Mouse (Mus musculus): Measurements from ENCODE around the gene Acoxl.

- TF ChIP-seq CTCF (IDR thresholded peaks at IDR 0.05; ENCODE audit: borderline replicate concordance, insufficient read depth, low read length) (no peak), POLR2A (IDR thresholded peaks at IDR 0.05; ENCODE audit: low read depth, low read length) (no peak)
These were observed 152.3 kb downstream of the Acoxl start for GRCm38 (mm10) chr2:127990856-127991479.
